Mouse (Mus musculus) embryonic fibroblast, embryonic 13.5 days (primary cell): ENCODE data around the gene Ppm1h.
A peak's percentile ranks its signal among the peaks of the same experiment; 100 is the strongest.

Source experiments
- CTCF ChIP-seq: IDR thresholded peaks from 2 replicates; pipeline ENCODE4 v1.5.1; 2011; ENCODE audit warnings: mild to moderate bottlenecking, control low read depth, low read length, moderate library complexity, borderline replicate concordance; ENCODE audit not compliant: insufficient read depth
- POLR2A ChIP-seq: IDR thresholded peaks from 2 replicates; pipeline ENCODE4 v1.6.1; 2011; ENCODE audit warnings: low read depth, mild to moderate bottlenecking, control low read depth, low read length, moderate library complexity

- TF ChIP-seq CTCF (no peak), POLR2A (0 out of 2 replicates have a peak, but pooled peaks have one; percentile 6)
Observed at GRCm38 (mm10) chr10:122891461-122891860, 212.9 kb downstream of the Ppm1h start.
